Mouse (Mus musculus): ENCODE data around the gene Fpgs. TPM values are rescaled to one million over a fixed set of nuclear protein-coding genes. Genes with fewer than 3 reads are reported as not detected.

Fpgs gene
- polyA plus RNA-seq (2014; fragmentation: Nextera tagmentation; extraction: Ambion mirVana): 25.9 and 27.1 TPM in 2 replicates

- no peak within 1 kb of the TSS for H3K9ac ChIP-seq (replicated peaks; ENCODE audit: low read depth, low read length)
- H3K4me2 ChIP-seq (replicated peaks; ENCODE audit: low read depth, low read length): no peak within 1 kb of the TSS
- no peaks in the 10 kb centered on the region for H3K27me3 ChIP-seq (ENCODE audit: control insufficient read depth, insufficient read depth, low read length)
- H3K4me1 ChIP-seq (ENCODE audit: control insufficient read depth, insufficient read depth, low read length): no peaks in the 10 kb centered on the region
- no peak for ATAC-seq (ENCODE audit: insufficient number of reproducible peaks, insufficient read depth, low FRiP score, low read depth)
- no peak within 1 kb of the TSS for H3K4me3 ChIP-seq (ENCODE audit: low read depth, low read length)
- no peak within 1 kb of the TSS for H3K27ac ChIP-seq (ENCODE audit: low read length)
- WGBS: 61% methylated on average over 2 of the region's 2 CpGs
- no peaks in the 10 kb centered on the region for H3K9me3 ChIP-seq (ENCODE audit: control insufficient read depth, low read depth, low read length)
- peaks cover 44% of the 10 kb centered on the region for H3K36me3 ChIP-seq (ENCODE audit: control insufficient read depth, insufficient read depth, low read length)
These were observed at the start of gene Fpgs for GRCm38 (mm10) chr2:32704021-32704421. Gene Fpgs, minus strand, starts transcription at chr2:32704145.

GRCm38 (mm10) chr2:32752181-32752580 lies 48.2 kb upstream of the Fpgs start:
- no peak for ATAC-seq (ENCODE audit: insufficient number of reproducible peaks, insufficient read depth, low FRiP score, low read depth)
- H3K36me3 ChIP-seq (ENCODE audit: control insufficient read depth, insufficient read depth, low read length): peaks cover 18% of the 10 kb centered on the region; the same call in 1 of the 2 replicates
- peaks cover 7% of the 10 kb centered on the region; the same call in 1 of the 2 replicates for H3K4me1 ChIP-seq (ENCODE audit: control insufficient read depth, insufficient read depth, low read length)
- H3K4me3 ChIP-seq (ENCODE audit: low read depth, low read length): no peak overlapping the region
- no peak overlapping the region for H3K9ac ChIP-seq (replicated peaks; ENCODE audit: low read depth, low read length)
- 66% methylated on average over 10 of the region's 10 CpGs for WGBS
- no peak overlapping the region for H3K4me2 ChIP-seq (replicated peaks; ENCODE audit: low read depth, low read length)
- H3K27me3 ChIP-seq (ENCODE audit: control insufficient read depth, insufficient read depth, low read length): no peaks in the 10 kb centered on the region
- no peaks in the 10 kb centered on the region for H3K9me3 ChIP-seq (ENCODE audit: control insufficient read depth, low read depth, low read length)
- no peak overlapping the region for H3K27ac ChIP-seq (ENCODE audit: low read length)

DNA sequence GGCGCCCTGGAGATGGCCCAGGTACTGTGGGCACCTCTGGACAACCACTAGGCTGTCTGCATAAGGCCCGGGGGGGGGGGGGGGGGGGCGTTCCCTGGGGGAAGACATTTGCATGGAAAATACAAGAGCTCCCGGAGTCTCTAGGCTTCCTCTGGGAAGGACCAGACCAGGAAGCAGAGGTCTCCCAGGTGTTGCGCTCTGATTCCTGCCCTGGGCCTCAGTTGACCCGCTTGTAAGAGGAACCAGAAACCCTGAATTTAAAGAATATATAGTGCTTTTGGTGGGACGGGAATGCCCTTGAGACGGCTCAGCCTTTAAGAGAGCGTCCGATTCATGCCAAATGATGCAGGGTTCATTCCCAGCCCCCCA lies 47.7 kb upstream of the Fpgs start:
- ATAC-seq (ENCODE audit: insufficient number of reproducible peaks, insufficient read depth, low FRiP score, low read depth): no peak
- no peak overlapping the region for H3K9ac ChIP-seq (replicated peaks; ENCODE audit: low read depth, low read length)

DNA sequence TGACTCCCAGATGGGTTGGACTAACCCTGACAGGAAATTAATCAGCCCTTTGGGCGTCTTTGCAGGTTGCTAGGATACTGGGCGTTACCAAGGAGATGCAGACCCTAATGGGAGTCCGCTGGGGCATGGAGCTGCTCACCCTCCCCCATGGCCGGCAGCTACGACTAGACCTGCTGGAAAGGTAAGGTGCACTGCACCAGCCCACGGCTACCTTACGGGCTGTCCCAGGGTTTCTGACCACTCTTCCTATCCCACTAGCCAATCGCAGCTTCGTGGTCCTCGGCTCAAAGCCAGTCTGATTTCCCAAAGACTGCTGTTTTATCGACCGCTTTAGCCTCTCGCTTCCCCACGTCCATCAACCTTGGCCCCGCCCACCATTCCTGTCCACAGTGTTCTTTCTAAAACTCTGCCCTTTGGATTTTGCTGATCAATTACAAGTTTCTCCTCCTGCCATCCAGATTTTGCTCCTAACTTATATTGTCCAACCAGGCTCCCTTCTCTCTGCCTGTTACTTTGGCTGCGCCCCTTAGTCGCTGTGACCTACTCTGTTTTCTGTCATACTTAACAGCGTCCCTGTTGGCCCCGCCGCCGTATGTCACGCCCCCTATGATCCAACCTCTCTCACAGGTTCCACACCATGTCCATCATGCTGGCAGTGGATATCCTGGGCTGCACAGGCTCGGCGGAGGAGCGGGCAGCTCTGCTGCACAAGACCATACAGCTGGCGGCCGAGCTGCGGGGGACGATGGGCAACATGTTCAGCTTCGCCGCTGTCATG lies 47.1 kb upstream of the Fpgs start:
- Histone ChIP-seq H3K4me3 (ENCODE audit: low read depth, low read length) (peak overlapping the region; percentile 25), H3K27me3 (ENCODE audit: control insufficient read depth, insufficient read depth, low read length) (no peaks in the 10 kb centered on the region), H3K9ac (replicated peaks; ENCODE audit: low read depth, low read length) (no peak overlapping the region), H3K4me1 (ENCODE audit: control insufficient read depth, insufficient read depth, low read length) (peaks cover 7% of the 10 kb centered on the region; the same call in 1 of the 2 replicates), H3K9me3 (ENCODE audit: control insufficient read depth, low read depth, low read length) (no peaks in the 10 kb centered on the region), H3K27ac (ENCODE audit: low read length) (0 out of 2 replicates have a peak overlapping the region, but pooled peaks have one; percentile 27), H3K4me2 (replicated peaks; ENCODE audit: low read depth, low read length) (peak overlapping the region; percentile 44), H3K36me3 (ENCODE audit: control insufficient read depth, insufficient read depth, low read length) (peaks cover 22% of the 10 kb centered on the region)
- peak; percentile 82 for ATAC-seq (ENCODE audit: insufficient number of reproducible peaks, insufficient read depth, low FRiP score, low read depth)
- WGBS: 12% methylated on average over 31 of the region's 31 CpGs

More for the DNA sequence above, 47.7 kb upstream of the Fpgs start:
- Histone ChIP-seq H3K4me2 (replicated peaks; ENCODE audit: low read depth, low read length) (peak overlapping the region; percentile 44), H3K27me3 (ENCODE audit: control insufficient read depth, insufficient read depth, low read length) (no peaks in the 10 kb centered on the region), H3K9me3 (ENCODE audit: control insufficient read depth, low read depth, low read length) (no peaks in the 10 kb centered on the region), H3K4me3 (ENCODE audit: low read depth, low read length) (peak overlapping the region; percentile 25), H3K36me3 (ENCODE audit: control insufficient read depth, insufficient read depth, low read length) (peaks cover 18% of the 10 kb centered on the region; the same call in 1 of the 2 replicates), H3K27ac (ENCODE audit: low read length) (no peak overlapping the region), H3K4me1 (ENCODE audit: control insufficient read depth, insufficient read depth, low read length) (peaks cover 7% of the 10 kb centered on the region; the same call in 1 of the 2 replicates)
- WGBS: 23% methylated on average over 9 of the region's 10 CpGs

DNA sequence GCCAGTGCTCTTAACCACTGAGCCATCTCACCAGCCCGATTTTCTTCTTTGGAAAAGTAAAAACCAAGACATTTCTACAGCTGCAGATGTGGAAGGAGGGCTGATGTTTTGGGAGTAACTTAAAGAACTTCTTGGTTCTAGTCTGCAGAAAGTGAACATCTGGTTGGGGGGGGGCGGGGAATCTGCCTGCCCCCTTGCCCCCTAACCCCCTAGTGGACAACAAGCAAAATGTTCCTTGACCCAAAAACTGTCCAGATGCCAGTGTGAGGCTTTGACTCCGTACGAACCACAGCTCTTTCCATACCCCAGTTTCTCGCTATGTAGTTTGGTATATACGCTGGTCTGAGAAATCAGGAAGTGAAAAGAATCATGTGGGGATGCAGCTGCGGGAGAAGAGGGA lies 46.3 kb upstream of the Fpgs start:
- WGBS: 63% methylated on average over 7 of the region's 7 CpGs
- H3K27me3 ChIP-seq (ENCODE audit: control insufficient read depth, insufficient read depth, low read length): no peaks in the 10 kb centered on the region
- H3K9me3 ChIP-seq (ENCODE audit: control insufficient read depth, low read depth, low read length): no peaks in the 10 kb centered on the region
- no peak overlapping the region for H3K4me3 ChIP-seq (ENCODE audit: low read depth, low read length)
- ATAC-seq (ENCODE audit: insufficient number of reproducible peaks, insufficient read depth, low FRiP score, low read depth): no peak
- peaks cover 7% of the 10 kb centered on the region; the same call in 1 of the 2 replicates for H3K4me1 ChIP-seq (ENCODE audit: control insufficient read depth, insufficient read depth, low read length)
- peaks cover 27% of the 10 kb centered on the region for H3K36me3 ChIP-seq (ENCODE audit: control insufficient read depth, insufficient read depth, low read length)
- H3K27ac ChIP-seq (ENCODE audit: low read length): no peak overlapping the region
- no peak overlapping the region for H3K9ac ChIP-seq (replicated peaks; ENCODE audit: low read depth, low read length)
- H3K4me2 ChIP-seq (replicated peaks; ENCODE audit: low read depth, low read length): no peak overlapping the region

DNA sequence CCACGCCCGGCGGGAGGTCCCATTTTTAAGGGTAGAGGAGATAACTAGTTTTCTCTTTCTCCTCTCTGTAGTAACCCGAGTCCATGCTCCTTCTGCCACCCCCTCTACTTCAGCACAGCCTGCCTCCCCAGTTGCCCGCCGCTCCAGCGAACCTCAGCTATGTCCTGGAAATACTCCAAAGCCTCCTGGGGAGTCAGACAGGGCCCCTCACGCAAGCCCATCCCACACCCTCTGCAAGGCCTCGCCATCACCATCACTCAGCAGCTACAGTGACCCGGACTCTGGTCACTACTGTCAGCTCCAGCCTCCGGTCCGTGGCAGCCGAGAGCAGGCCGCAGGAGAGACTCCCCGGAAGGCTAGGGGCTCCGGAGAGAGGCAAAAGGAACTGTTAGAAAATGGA lies 45.1 kb upstream of the Fpgs start:
- Histone ChIP-seq H3K27ac (ENCODE audit: low read length) (no peak overlapping the region), H3K4me1 (ENCODE audit: control insufficient read depth, insufficient read depth, low read length) (peaks cover 7% of the 10 kb centered on the region; the same call in 1 of the 2 replicates), H3K27me3 (ENCODE audit: control insufficient read depth, insufficient read depth, low read length) (no peaks in the 10 kb centered on the region), H3K9ac (replicated peaks; ENCODE audit: low read depth, low read length) (no peak overlapping the region), H3K36me3 (ENCODE audit: control insufficient read depth, insufficient read depth, low read length) (peaks cover 23% of the 10 kb centered on the region), H3K4me3 (ENCODE audit: low read depth, low read length) (no peak overlapping the region), H3K4me2 (replicated peaks; ENCODE audit: low read depth, low read length) (no peak overlapping the region), H3K9me3 (ENCODE audit: control insufficient read depth, low read depth, low read length) (no peaks in the 10 kb centered on the region)
- ATAC-seq (ENCODE audit: insufficient number of reproducible peaks, insufficient read depth, low FRiP score, low read depth): no peak
- WGBS: 92% methylated on average over 16 of the region's 16 CpGs

GRCm38 (mm10) chr2:32744272-32744982 lies 40.5 kb upstream of the Fpgs start:
- Histone ChIP-seq H3K9ac (replicated peaks; ENCODE audit: low read depth, low read length) (no peak overlapping the region), H3K4me2 (replicated peaks; ENCODE audit: low read depth, low read length) (no peak overlapping the region), H3K27me3 (ENCODE audit: control insufficient read depth, insufficient read depth, low read length) (0 out of 2 replicates have a peak, but pooled peaks cover 14% of the 10 kb centered on the region), H3K4me3 (ENCODE audit: low read depth, low read length) (no peak overlapping the region), H3K4me1 (ENCODE audit: control insufficient read depth, insufficient read depth, low read length) (peaks cover 13% of the 10 kb centered on the region), H3K9me3 (ENCODE audit: control insufficient read depth, low read depth, low read length) (no peaks in the 10 kb centered on the region), H3K27ac (ENCODE audit: low read length) (no peak overlapping the region), H3K36me3 (ENCODE audit: control insufficient read depth, insufficient read depth, low read length) (peaks cover 17% of the 10 kb centered on the region)
- 70% methylated on average over 15 of the region's 15 CpGs for WGBS
- ATAC-seq (ENCODE audit: insufficient number of reproducible peaks, insufficient read depth, low FRiP score, low read depth): no peak

- Histone ChIP-seq H3K9me3 (ENCODE audit: control insufficient read depth, low read depth, low read length) (no peaks in the 10 kb centered on the region), H3K4me2 (replicated peaks; ENCODE audit: low read depth, low read length) (peak overlapping the region; percentile 93; the same call in 1 of the 2 replicates), H3K27me3 (ENCODE audit: control insufficient read depth, insufficient read depth, low read length) (0 out of 2 replicates have a peak, but pooled peaks cover 14% of the 10 kb centered on the region), H3K27ac (ENCODE audit: low read length) (no peak overlapping the region), H3K36me3 (ENCODE audit: control insufficient read depth, insufficient read depth, low read length) (peaks cover 9% of the 10 kb centered on the region), H3K9ac (replicated peaks; ENCODE audit: low read depth, low read length) (no peak overlapping the region), H3K4me1 (ENCODE audit: control insufficient read depth, insufficient read depth, low read length) (peaks cover 13% of the 10 kb centered on the region), H3K4me3 (ENCODE audit: low read depth, low read length) (peak overlapping the region; percentile 39)
- ATAC-seq (ENCODE audit: insufficient number of reproducible peaks, insufficient read depth, low FRiP score, low read depth): no peak
- 16% methylated on average over 18 of the region's 18 CpGs for WGBS
These were observed 38.2 kb upstream of the Fpgs start for GRCm38 (mm10) chr2:32742173-32742531.
